Mouse (Mus musculus): Measurements from ENCODE around the gene Mtfp1. TPM values are rescaled to one million over a fixed set of nuclear protein-coding genes. Genes with fewer than 3 reads are reported as not detected.

Mtfp1 gene
- 6.5 TPM for polyA plus RNA-seq (2014; fragmentation: Illumina TruSeq; extraction: RNeasy Lipid Tissue Mini Kit (QIAGEN cat#74804); ENCODE audit: low read depth, low replicate concordance)

DNA sequence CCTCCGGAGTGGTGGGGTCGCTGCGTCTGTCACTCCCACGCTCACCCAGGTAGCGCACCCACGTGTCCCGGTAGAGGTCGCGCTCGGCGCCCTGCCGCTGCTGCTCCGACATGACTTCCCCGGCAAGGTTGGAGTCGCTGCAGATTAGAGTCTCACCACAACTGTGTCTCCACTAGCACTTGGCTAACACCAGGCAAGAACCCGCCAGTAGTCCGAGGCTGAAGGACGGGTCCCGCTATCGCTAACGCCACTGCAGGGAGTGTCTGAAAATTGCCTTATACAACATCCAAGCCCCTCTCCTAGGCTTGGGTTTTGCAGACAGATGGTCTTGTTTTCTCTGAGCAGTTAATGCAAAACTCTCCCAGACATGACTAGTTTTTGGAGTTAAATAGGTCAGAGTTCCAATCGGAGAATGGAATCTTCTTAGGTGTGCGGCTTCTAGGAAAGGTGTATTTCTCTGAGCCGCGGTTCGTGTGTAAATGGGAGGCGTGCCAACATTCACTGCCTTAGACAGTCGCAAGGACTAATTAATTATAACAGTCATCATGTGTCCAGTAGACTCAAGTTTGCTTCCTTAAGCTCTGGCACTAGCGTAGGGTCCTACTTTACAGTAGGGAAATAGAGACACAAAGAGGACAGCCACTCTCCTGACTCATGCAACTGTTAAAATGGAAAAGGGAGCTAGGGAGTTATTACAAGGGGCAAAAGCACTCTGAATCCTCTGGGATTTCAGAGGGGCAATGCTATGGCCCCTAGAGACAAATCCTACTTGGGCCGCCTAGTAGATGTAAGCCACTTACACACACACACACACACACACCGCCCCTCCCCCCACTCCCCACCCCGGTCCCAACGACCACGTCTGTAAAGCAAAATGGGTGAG is at the start of gene Mtfp1:
Gene Mtfp1 (minus strand): TSS at position 275 of the 883 bp plus-strand sequence.

DNA sequence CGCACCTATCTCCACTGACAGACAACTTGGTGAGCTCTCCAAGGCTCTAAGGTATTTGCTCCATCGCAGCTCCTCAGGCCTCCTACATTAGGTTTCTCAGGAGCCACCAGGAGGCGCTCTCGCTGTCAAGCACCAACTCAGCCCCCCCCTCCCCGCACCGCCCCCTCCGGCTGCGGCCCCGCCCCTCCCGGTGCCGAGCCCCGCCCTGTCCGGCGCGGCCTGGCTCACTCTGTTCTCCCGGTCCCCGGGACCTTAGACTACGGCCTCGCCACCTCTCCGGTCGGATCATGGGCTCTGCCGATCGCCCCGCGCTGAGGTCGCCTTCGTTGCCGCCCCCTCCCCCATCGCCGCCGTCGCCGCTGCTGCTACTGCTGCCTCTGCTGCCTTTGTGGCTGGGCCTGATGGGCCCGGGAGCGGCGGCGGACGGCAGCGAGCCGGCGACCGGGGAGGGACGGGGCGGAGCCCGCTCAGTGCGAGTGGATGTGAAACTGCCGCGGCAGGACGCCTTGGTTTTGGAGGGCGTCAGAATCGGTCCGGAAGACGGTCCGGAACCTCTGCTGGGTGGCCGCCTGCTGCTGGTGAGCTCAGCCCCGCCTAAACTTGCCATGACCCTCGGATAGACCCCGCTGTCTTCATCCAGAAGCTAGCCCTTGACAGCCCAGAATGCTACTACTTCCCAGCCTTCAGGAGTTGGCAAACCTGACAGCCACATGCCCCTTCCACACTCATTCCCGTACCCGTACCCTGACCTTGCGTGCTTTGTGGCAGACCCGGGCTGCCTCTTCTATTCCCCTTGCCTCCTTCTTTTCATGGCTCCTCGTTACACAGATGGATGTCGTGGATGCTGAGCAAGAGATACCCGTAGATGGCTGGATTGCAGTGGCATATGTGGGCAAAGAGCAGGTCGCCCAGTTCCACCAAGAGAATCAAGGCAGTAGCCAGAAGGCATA is 40.0 kb upstream of the Mtfp1 start, which contains the start of gene Rnf215:
Gene Rnf215 (plus strand): TSS at position 217 of the 950 bp plus-strand sequence.

DNA sequence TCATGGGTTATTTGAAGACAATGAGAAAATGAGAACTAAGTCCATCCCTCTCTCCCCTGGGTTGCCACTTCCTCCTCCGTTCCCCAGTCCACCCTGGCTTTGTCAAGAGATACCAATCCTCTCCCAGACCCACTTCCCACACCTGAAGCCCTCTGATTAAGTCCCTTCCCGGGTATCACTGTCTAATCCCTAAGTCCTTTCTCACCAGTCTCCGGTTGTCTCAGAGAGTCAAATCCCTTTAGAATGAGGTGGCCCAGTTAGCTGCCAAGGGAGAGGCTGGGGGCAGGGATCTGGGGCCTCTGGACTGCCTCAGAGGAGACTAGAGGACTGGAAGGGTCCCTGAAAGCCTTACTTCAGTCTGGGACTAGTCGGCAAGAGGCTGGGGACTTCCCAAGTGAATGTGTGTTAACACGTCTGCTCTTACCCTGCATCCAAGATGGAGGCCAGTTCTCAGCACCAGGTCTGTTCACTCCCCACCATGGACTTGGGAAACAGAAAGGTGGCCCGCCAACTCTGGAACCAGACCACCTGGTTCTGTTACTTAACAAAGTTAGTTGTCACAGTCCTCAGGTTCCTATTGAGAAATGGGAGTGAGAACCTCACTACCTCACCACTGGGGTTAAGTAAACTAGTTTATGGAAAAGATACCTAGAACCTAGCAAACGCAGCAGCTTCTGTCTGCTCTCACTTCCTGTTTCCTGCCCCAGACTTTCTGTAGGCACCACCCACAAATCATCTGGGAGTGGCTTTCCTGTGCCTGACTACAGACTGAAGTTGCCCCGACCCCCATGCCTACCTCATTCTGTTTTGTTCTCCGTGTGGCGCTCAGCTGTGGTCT is 27.7 kb upstream of the Mtfp1 start, which contains the start of gene Sec14l2:
Gene Sec14l2 (minus strand): TSS at position 674 of the 838 bp plus-strand sequence.

DNA sequence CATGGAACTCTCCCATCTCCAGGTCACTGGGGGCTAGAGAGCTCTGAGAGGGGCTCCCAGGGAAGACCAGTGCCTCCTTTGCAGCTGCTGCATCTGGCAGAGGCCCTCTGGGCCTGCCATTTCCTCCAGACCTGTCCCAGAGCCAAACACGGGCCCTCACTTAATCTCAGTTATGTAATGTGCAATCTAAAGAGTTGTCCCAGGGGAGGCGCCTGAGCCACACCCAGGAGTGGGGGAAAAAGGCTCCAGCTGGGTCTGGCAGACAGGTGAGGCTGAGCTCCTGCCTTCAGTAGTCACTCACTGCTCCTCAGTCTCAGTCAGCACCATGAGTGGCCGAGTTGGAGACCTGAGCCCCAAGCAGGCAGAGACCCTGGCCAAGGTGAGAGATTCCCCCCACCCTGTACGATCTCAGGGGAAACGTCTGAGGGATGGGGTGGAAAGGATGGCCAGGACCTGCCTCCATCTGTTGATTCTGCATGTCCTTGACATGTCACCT is 30.6 kb downstream of the Mtfp1 start, which contains the start of gene Sec14l3:
Gene Sec14l3 (plus strand): TSS at position 215 of the 496 bp plus-strand sequence.

Other genes with a start within 250 kb of the Mtfp1 start
- 0.23 TPM for gene Osbp2, start 231.5 kb downstream of the Mtfp1 start, polyA plus RNA-seq (2014; fragmentation: Illumina TruSeq; extraction: RNeasy Lipid Tissue Mini Kit (QIAGEN cat#74804); ENCODE audit: low read depth, low replicate concordance)
- gene 4921536K21Rik, start 200.3 kb downstream of the Mtfp1 start, polyA plus RNA-seq (2014; fragmentation: Illumina TruSeq; extraction: RNeasy Lipid Tissue Mini Kit (QIAGEN cat#74804); ENCODE audit: low read depth, low replicate concordance), result 0.64 TPM
- gene Dusp18, start 200.2 kb downstream of the Mtfp1 start, polyA plus RNA-seq (2014; fragmentation: Illumina TruSeq; extraction: RNeasy Lipid Tissue Mini Kit (QIAGEN cat#74804); ENCODE audit: low read depth, low replicate concordance), result 4.7 TPM
- not detected for gene Slc35e4, start 180.8 kb downstream of the Mtfp1 start, polyA plus RNA-seq (2014; fragmentation: Illumina TruSeq; extraction: RNeasy Lipid Tissue Mini Kit (QIAGEN cat#74804); ENCODE audit: low read depth, low replicate concordance)
- 8.5 TPM for gene Tcn2, start 163.3 kb downstream of the Mtfp1 start, polyA plus RNA-seq (2014; fragmentation: Illumina TruSeq; extraction: RNeasy Lipid Tissue Mini Kit (QIAGEN cat#74804); ENCODE audit: low read depth, low replicate concordance)
- gene Pes1, start 131.5 kb downstream of the Mtfp1 start, polyA plus RNA-seq (2014; fragmentation: Illumina TruSeq; extraction: RNeasy Lipid Tissue Mini Kit (QIAGEN cat#74804); ENCODE audit: low read depth, low replicate concordance), result 20.8 TPM
- not detected for gene 4930556J24Rik, start 118.7 kb downstream of the Mtfp1 start, polyA plus RNA-seq (2014; fragmentation: Illumina TruSeq; extraction: RNeasy Lipid Tissue Mini Kit (QIAGEN cat#74804); ENCODE audit: low read depth, low replicate concordance)
- not detected for gene Gal3st1, start 111.8 kb downstream of the Mtfp1 start, polyA plus RNA-seq (2014; fragmentation: Illumina TruSeq; extraction: RNeasy Lipid Tissue Mini Kit (QIAGEN cat#74804); ENCODE audit: low read depth, low replicate concordance)
- 0.47 TPM for gene Sec14l4, start 64.0 kb downstream of the Mtfp1 start, polyA plus RNA-seq (2014; fragmentation: Illumina TruSeq; extraction: RNeasy Lipid Tissue Mini Kit (QIAGEN cat#74804); ENCODE audit: low read depth, low replicate concordance)
- not detected for gene Sec14l3, start 30.6 kb downstream of the Mtfp1 start, polyA plus RNA-seq (2014; fragmentation: Illumina TruSeq; extraction: RNeasy Lipid Tissue Mini Kit (QIAGEN cat#74804); ENCODE audit: low read depth, low replicate concordance)
- gene Sec14l2, start 28.0 kb upstream of the Mtfp1 start, polyA plus RNA-seq (2014; fragmentation: Illumina TruSeq; extraction: RNeasy Lipid Tissue Mini Kit (QIAGEN cat#74804); ENCODE audit: low read depth, low replicate concordance), result 0.82 TPM
- gene Rnf215, start 39.8 kb upstream of the Mtfp1 start, polyA plus RNA-seq (2014; fragmentation: Illumina TruSeq; extraction: RNeasy Lipid Tissue Mini Kit (QIAGEN cat#74804); ENCODE audit: low read depth, low replicate concordance), result 4.8 TPM
- gene Ccdc157, start 64.8 kb upstream of the Mtfp1 start, polyA plus RNA-seq (2014; fragmentation: Illumina TruSeq; extraction: RNeasy Lipid Tissue Mini Kit (QIAGEN cat#74804); ENCODE audit: low read depth, low replicate concordance), result 4.5 TPM
- gene Sf3a1, start 64.9 kb upstream of the Mtfp1 start, polyA plus RNA-seq (2014; fragmentation: Illumina TruSeq; extraction: RNeasy Lipid Tissue Mini Kit (QIAGEN cat#74804); ENCODE audit: low read depth, low replicate concordance), result 17.6 TPM
- not detected for gene Tbc1d10a, start 91.3 kb upstream of the Mtfp1 start, polyA plus RNA-seq (2014; fragmentation: Illumina TruSeq; extraction: RNeasy Lipid Tissue Mini Kit (QIAGEN cat#74804); ENCODE audit: low read depth, low replicate concordance)
- gene Castor1, start 122.8 kb upstream of the Mtfp1 start, polyA plus RNA-seq (2014; fragmentation: Illumina TruSeq; extraction: RNeasy Lipid Tissue Mini Kit (QIAGEN cat#74804); ENCODE audit: low read depth, low replicate concordance), result not detected
- not detected for gene Osm, start 141.0 kb upstream of the Mtfp1 start, polyA plus RNA-seq (2014; fragmentation: Illumina TruSeq; extraction: RNeasy Lipid Tissue Mini Kit (QIAGEN cat#74804); ENCODE audit: low read depth, low replicate concordance)
- not detected for gene Lif, start 162.1 kb upstream of the Mtfp1 start, polyA plus RNA-seq (2014; fragmentation: Illumina TruSeq; extraction: RNeasy Lipid Tissue Mini Kit (QIAGEN cat#74804); ENCODE audit: low read depth, low replicate concordance)

All from adrenal gland, adult 10 weeks (tissue).